ENCODE assay signal across 8 mouse cellular contexts in genomic region chr8:120549321-120549921, GRCm38 (mm10). TPM values are rescaled to one million over a fixed set of nuclear protein-coding genes. Genes with fewer than 3 reads are reported as not detected.
DNase-seq lines count a peak whose midpoint lies in the region; ATAC-seq and TF ChIP-seq lines count a peak whose summit lies in the region.

No protein-coding gene starts in this region.

- H3K36me3 ChIP-seq in hindbrain, embryonic 10.5 days = peaks cover 15% of the 10 kb centered on the region
- peaks cover 17% of the 10 kb centered on the region for H3K36me3 ChIP-seq in midbrain, embryonic 10.5 days

- peak overlapping the region; percentile 29 for H3K4me3 ChIP-seq in left cerebral cortex, adult 2 months
- peak overlapping the region; percentile 45 for H3K4me3 ChIP-seq in hindbrain, embryonic 10.5 days
- peak overlapping the region; percentile 42 for H3K4me3 ChIP-seq in midbrain, embryonic 10.5 days

- no peak for TF ChIP-seq CTCF in left cerebral cortex, adult 2 months (IDR thresholded peaks at IDR 0.05)

- ATAC-seq in erythroid progenitor cell, adult 5-6 weeks (replicated peaks; ENCODE audit: low FRiP score, poor library complexity, severe bottlenecking) = no peak

- peaks cover 13% of the 10 kb centered on the region; the same call in 1 of the 2 replicates for H3K27me3 ChIP-seq in hindbrain, embryonic 10.5 days (ENCODE audit: insufficient read depth, poor library complexity, severe bottlenecking)
- peaks cover 32% of the 10 kb centered on the region; the same call in 1 of the 2 replicates for H3K27me3 ChIP-seq in midbrain, embryonic 10.5 days (ENCODE audit: low read depth, poor library complexity, severe bottlenecking)

- intact Hi-C loops in left cerebral cortex, adult 2 months (cut with DNase I) = no loop called here
- intact Hi-C loops in left cerebral cortex, postnatal 36 days (cut with DNase I) = no loop called here

- WGBS in hindbrain, embryonic 10.5 days = 9% methylated on average over 25 of the region's 25 CpGs
- 16% methylated on average over 25 of the region's 25 CpGs for WGBS in midbrain, embryonic 10.5 days

- peak in 1 of 2 experiments; percentile 72 for DNase-seq in left cerebral cortex, adult 2 months (ENCODE audit: extremely low spot score in 1 of 2, low spot score in 2 of 2)
- DNase-seq in left cerebral cortex, postnatal 36 days (ENCODE audit: low spot score in 2 of 2) = no peak
- peak; percentile 86 for DNase-seq in embryo, embryonic 10 days (ENCODE audit: low spot score)
- DNase-seq in hindbrain, embryonic 10.5 days (ENCODE audit: low spot score) = peak; percentile 82
- peak; percentile 75 for DNase-seq in midbrain, embryonic 10.5 days (ENCODE audit: low spot score)
- no peak for DNase-seq in urinary bladder, adult 2 months (ENCODE audit: low spot score)
- DNase-seq in B cell, adult 2 months = no peak

- no peaks in the 10 kb centered on the region for H3K9me3 ChIP-seq in hindbrain, embryonic 10.5 days
- H3K9me3 ChIP-seq in midbrain, embryonic 10.5 days (replicated peaks) = no peaks in the 10 kb centered on the region

- H3K4me1 ChIP-seq in hindbrain, embryonic 10.5 days (replicated peaks) = peaks cover 100% of the 10 kb centered on the region
- H3K4me1 ChIP-seq in midbrain, embryonic 10.5 days = peaks cover 100% of the 10 kb centered on the region

- peak overlapping the region; percentile 83 for H3K27ac ChIP-seq in left cerebral cortex, adult 2 months
- H3K27ac ChIP-seq in hindbrain, embryonic 10.5 days = peak overlapping the region; percentile 88
- H3K27ac ChIP-seq in midbrain, embryonic 10.5 days (replicated peaks) = peak overlapping the region; percentile 83

RNA-seq across cellular contexts. Expression of gene Gins2, which starts 39.7 kb away (rescaled TPM):
- total RNA-seq in left cerebral cortex, adult 2 months (2021) = 1 to 10 TPM; 1.0 to 2.9 TPM
- 1 to 10 TPM in 1 of 2 experiments, under 1 TPM in 1; 0.74 to 1.8 TPM for total RNA-seq in left cerebral cortex, postnatal 36 days (2021)
- polyA plus RNA-seq in hindbrain, embryonic 10.5 days (2016; fragmentation: Nextera tagmentation; extraction: Ambion mirVana) = 138 and 165 TPM in 2 replicates
- 162 and 192 TPM in 2 replicates for polyA plus RNA-seq in midbrain, embryonic 10.5 days (2016; fragmentation: Nextera tagmentation; extraction: Ambion mirVana)
- polyA plus RNA-seq in urinary bladder, adult 2 months (2012; rRNA removed) = 4.0 and 6.4 TPM in 2 replicates
- 5.8 and 31.4 TPM in 2 replicates for total RNA-seq in erythroid progenitor cell, adult 5-6 weeks (2015; ENCODE audit: low replicate concordance)
- total RNA-seq in erythroid progenitor cell, adult 5-6 weeks (2017; ENCODE audit: low replicate concordance) = 11.9 and 21.3 TPM in 2 replicates

Comparison
In these comparisons a context has a peak if more than half of its experiments do, and no peak if none do; other contexts are left out.
1. DNase-seq: peak in embryo, embryonic 10 days (single experiment), hindbrain, embryonic 10.5 days (single experiment) and midbrain, embryonic 10.5 days (single experiment); none in left cerebral cortex, postnatal 36 days (0 of 2), urinary bladder, adult 2 months (single experiment) and B cell, adult 2 months (0 of 2).
2. Peak in every context shown above with its lines, with median percentiles within 50 percentile points of each other: H3K27ac ChIP-seq and H3K4me3 ChIP-seq.